Mouse (Mus musculus): Measurements from ENCODE around the gene Trpv6. TPM values are rescaled to one million over a fixed set of nuclear protein-coding genes. Genes with fewer than 3 reads are reported as not detected.

The Trpv6 gene
- polyA plus RNA-seq, 1 experiment = not detected

GRCm38 (mm10) chr6:41653173-41653572 lies 17.0 kb upstream of the Trpv6 start:
- TF ChIP-seq CTCF (IDR thresholded peaks at IDR 0.05; ENCODE audit: insufficient read depth, low read depth, low read length) = no peak
- no peak overlapping the region for H3K4me3 ChIP-seq (ENCODE audit: insufficient read depth, low read depth, low read length)
- H3K4me1 ChIP-seq (ENCODE audit: control insufficient read depth, insufficient read depth, low read length) = no peaks in the 10 kb centered on the region
- WGBS = 95% methylated on average over 5 of the region's 5 CpGs
- H3K27ac ChIP-seq (ENCODE audit: insufficient read depth, low read depth, low read length) = no peak overlapping the region

GRCm38 (mm10) chr6:41646672-41647071 lies 10.5 kb upstream of the Trpv6 start:
- no peak for TF ChIP-seq CTCF (IDR thresholded peaks at IDR 0.05; ENCODE audit: insufficient read depth, low read depth, low read length)
- TF ChIP-seq POLR2A (IDR thresholded peaks at IDR 0.05; ENCODE audit: insufficient read depth, low read depth, low read length) = no peak
- Histone ChIP-seq H3K27ac (ENCODE audit: insufficient read depth, low read depth, low read length) (no peak overlapping the region), H3K4me1 (ENCODE audit: control insufficient read depth, insufficient read depth, low read length) (no peaks in the 10 kb centered on the region), H3K4me3 (ENCODE audit: insufficient read depth, low read depth, low read length) (no peak overlapping the region)

GRCm38 (mm10) chr6:41646220-41646619 lies 10.0 kb upstream of the Trpv6 start:
- Histone ChIP-seq H3K4me1 (ENCODE audit: control insufficient read depth, insufficient read depth, low read length) (no peaks in the 10 kb centered on the region), H3K27ac (ENCODE audit: insufficient read depth, low read depth, low read length) (no peak overlapping the region), H3K4me3 (ENCODE audit: insufficient read depth, low read depth, low read length) (no peak overlapping the region)
- 81% methylated on average over 3 of the region's 3 CpGs for WGBS
- TF ChIP-seq POLR2A (IDR thresholded peaks at IDR 0.05; ENCODE audit: insufficient read depth, low read depth, low read length) (no peak), CTCF (IDR thresholded peaks at IDR 0.05; ENCODE audit: insufficient read depth, low read depth, low read length) (no peak)

DNA sequence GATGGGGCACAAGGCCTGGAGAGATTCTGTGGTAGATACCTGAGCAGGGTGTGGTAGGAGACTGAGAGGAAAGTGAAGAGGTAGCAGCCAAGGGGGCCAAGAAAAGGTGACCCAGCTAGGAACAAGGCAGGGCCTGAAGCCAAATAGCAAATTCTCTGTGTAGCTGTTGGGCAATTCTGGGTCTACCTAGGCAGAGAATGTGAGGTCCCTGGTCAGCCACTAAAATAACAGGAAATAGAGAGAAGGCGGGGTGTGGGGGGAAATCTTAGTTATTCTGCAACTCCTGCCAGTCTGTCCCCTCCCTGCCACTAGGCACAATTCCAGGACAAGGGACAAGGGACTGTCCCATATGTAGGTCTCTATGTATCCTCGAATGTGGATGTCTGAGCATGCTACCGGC lies 7.0 kb upstream of the Trpv6 start:
- H3K4me1 ChIP-seq (ENCODE audit: control insufficient read depth, insufficient read depth, low read length) = no peaks in the 10 kb centered on the region
- no peak overlapping the region for H3K27ac ChIP-seq (ENCODE audit: insufficient read depth, low read depth, low read length)
- TF ChIP-seq POLR2A (IDR thresholded peaks at IDR 0.05; ENCODE audit: insufficient read depth, low read depth, low read length) = no peak
- TF ChIP-seq CTCF (IDR thresholded peaks at IDR 0.05; ENCODE audit: insufficient read depth, low read depth, low read length) = no peak
- 88% methylated on average over 3 of the region's 3 CpGs for WGBS
- H3K4me3 ChIP-seq (ENCODE audit: insufficient read depth, low read depth, low read length) = no peak overlapping the region

- no peak overlapping the region for H3K27ac ChIP-seq (ENCODE audit: insufficient read depth, low read depth, low read length)
- no peak overlapping the region for H3K4me3 ChIP-seq (ENCODE audit: insufficient read depth, low read depth, low read length)
- TF ChIP-seq CTCF (IDR thresholded peaks at IDR 0.05; ENCODE audit: insufficient read depth, low read depth, low read length) (no peak), POLR2A (IDR thresholded peaks at IDR 0.05; ENCODE audit: insufficient read depth, low read depth, low read length) (no peak)
- 90% methylated on average over 4 of the region's 4 CpGs for WGBS
- no peaks in the 10 kb centered on the region for H3K4me1 ChIP-seq (ENCODE audit: control insufficient read depth, insufficient read depth, low read length)
Observed at GRCm38 (mm10) chr6:41642765-41643164, 6.6 kb upstream of the Trpv6 start.

DNA sequence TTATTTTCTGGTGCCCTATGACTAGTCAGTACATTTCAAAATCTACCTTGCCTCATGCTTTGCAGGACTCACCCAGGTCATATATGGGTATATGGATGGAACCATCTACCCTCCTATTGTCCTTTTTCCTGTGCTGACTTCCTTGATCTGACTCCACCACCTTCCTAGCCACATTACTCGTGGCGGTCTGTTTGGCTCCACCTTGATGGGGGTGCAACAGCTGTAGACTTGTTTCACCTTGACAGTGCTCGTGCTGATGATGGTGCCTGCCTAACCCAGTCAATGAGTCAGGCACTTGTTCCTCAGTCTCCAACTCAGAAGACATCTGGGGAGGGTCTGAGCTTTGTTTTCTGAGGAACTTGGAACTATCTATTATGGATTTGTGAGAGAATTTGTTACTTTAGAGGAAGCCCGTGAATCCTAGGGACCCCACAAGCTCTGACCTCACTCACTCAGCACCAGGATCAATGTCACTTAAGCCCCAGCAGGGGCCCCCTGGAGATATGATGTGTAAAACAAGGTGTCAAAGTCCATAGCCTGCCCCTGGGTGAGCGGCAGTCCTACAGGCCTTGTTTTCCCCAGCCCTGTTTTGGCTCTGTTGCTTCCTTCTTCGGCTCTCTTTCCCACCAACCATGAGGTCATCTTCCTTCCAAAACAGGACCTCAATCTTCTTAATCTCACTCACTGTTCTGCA lies 5.1 kb upstream of the Trpv6 start:
- H3K27ac ChIP-seq (ENCODE audit: insufficient read depth, low read depth, low read length) = no peak overlapping the region

DNA sequence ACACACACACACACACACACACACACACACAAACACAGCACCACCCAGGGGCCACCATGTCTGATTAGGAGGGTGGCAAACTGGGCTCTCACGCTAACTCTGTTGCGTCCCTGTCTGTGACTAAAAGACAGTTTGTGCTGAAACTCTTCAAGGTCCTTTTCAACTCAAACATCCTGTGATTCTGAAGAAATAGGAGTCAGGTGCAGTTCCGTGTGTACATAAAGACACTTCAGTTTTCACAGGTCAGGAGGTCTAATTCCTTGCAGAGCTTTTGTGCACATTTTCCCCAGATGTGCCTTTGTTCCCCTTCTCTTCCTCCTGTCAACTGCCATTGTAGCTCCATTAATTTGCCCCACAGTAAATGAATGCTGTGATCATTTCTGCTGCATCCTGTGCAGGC lies 4.2 kb upstream of the Trpv6 start:
- WGBS = 81% methylated on average over 3 of the region's 3 CpGs
- Histone ChIP-seq H3K27ac (ENCODE audit: insufficient read depth, low read depth, low read length) (no peak overlapping the region), H3K4me1 (ENCODE audit: control insufficient read depth, insufficient read depth, low read length) (peaks cover 7% of the 10 kb centered on the region), H3K4me3 (ENCODE audit: insufficient read depth, low read depth, low read length) (no peak overlapping the region)
- no peak for TF ChIP-seq POLR2A (IDR thresholded peaks at IDR 0.05; ENCODE audit: insufficient read depth, low read depth, low read length)
- no peak for TF ChIP-seq CTCF (IDR thresholded peaks at IDR 0.05; ENCODE audit: insufficient read depth, low read depth, low read length)

More for the DNA sequence above, 5.1 kb upstream of the Trpv6 start:
- no peak overlapping the region for H3K4me3 ChIP-seq (ENCODE audit: insufficient read depth, low read depth, low read length)
- TF ChIP-seq POLR2A (IDR thresholded peaks at IDR 0.05; ENCODE audit: insufficient read depth, low read depth, low read length) (no peak), CTCF (IDR thresholded peaks at IDR 0.05; ENCODE audit: insufficient read depth, low read depth, low read length) (no peak)
- no peaks in the 10 kb centered on the region for H3K4me1 ChIP-seq (ENCODE audit: control insufficient read depth, insufficient read depth, low read length)
- 86% methylated on average over 6 of the region's 6 CpGs for WGBS

DNA sequence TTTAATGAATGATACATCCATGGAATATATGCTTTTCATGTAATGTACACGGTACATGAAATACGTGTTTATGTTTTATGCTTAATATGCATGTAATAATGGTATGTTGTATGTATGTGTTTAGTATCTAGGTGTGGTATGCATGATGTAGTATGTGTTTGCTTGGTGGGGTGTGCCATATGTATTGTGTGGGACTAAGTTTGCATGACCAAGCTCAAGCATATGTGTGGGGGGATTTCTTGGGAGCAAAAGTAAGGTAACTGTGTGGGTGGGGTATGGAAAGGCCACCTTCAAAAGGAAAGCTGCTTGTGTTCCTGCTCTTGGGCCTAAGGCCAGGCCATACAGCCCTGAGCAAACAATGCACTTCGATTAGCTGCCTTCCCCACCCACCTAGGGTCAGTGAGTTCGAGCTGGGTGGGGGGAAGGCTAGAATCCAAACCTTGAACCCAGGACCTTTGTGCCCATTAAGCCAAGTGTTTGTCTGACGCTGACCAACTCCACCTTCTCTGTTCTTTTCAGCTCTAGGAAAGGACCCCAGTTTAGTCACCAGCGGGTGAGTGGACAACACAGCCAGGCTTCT lies 1.8 kb upstream of the Trpv6 start:
- Histone ChIP-seq H3K4me3 (ENCODE audit: insufficient read depth, low read depth, low read length) (no peak overlapping the region), H3K4me1 (ENCODE audit: control insufficient read depth, insufficient read depth, low read length) (peaks cover 7% of the 10 kb centered on the region), H3K27ac (ENCODE audit: insufficient read depth, low read depth, low read length) (no peak overlapping the region)
- 83% methylated on average over 6 of the region's 6 CpGs for whole genome bisulfite sequencing
- no peak for TF ChIP-seq CTCF (IDR thresholded peaks at IDR 0.05; ENCODE audit: insufficient read depth, low read depth, low read length)
- TF ChIP-seq POLR2A (IDR thresholded peaks at IDR 0.05; ENCODE audit: insufficient read depth, low read depth, low read length) = no peak

DNA sequence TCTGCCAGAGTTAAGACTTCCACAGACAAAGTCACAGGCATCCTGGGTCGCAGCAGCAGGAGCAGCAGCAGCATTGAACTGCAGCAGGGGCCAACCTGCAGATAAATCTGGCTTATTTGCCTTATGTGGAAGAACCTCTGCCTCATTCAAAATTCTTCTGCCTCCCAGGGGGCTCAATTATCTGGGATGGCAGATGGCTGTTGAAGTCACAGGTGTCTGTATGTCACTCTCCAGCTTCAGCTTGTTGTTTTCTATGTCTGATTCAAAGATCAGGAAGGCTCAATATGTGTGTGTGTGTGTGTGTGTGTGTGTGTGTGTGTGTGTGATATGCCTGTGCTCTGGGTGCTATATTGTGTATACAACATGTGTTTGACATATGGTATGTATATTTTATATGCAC lies 1.2 kb upstream of the Trpv6 start:
- TF ChIP-seq POLR2A (IDR thresholded peaks at IDR 0.05; ENCODE audit: insufficient read depth, low read depth, low read length) = no peak
- TF ChIP-seq CTCF (IDR thresholded peaks at IDR 0.05; ENCODE audit: insufficient read depth, low read depth, low read length) = no peak
- H3K4me3 ChIP-seq (ENCODE audit: insufficient read depth, low read depth, low read length) = no peak overlapping the region
- H3K27ac ChIP-seq (ENCODE audit: insufficient read depth, low read depth, low read length) = no peak overlapping the region
- H3K4me1 ChIP-seq (ENCODE audit: control insufficient read depth, insufficient read depth, low read length) = peaks cover 7% of the 10 kb centered on the region
- 44% methylated on average over 1 of the region's 1 CpGs for WGBS
